Mouse (Mus musculus) forebrain, embryonic 11.5 days (tissue): Measurements from ENCODE around the gene Nkx2-5. TPM values are rescaled to one million over a fixed set of nuclear protein-coding genes. Genes with fewer than 3 reads are reported as not detected.

Experiments used
- ATAC-seq: fragments of 200-750 bp; cut with Nextera tagmentation; replicated peaks from 2 replicates; pipeline ENCODE4 v1.8.0; 2017; ENCODE audit warnings: moderate TSS enrichment; ENCODE audit not compliant: low FRiP score
- DNase-seq: peaks from one replicate; pipeline ENCODE4 v3.0.0-alpha.2; 2017; ENCODE audit warnings: low spot score
- H3K27ac ChIP-seq: fragments of 300-500 bp; sonication (generic); 2 replicates; pipeline ENCODE4 v1.5.1; 2014; ENCODE audit warnings: low read depth, low read length
- H3K27me3 ChIP-seq: fragments of 300-500 bp; sonication (generic); 2 replicates; pipeline ENCODE4 v1.6.1; 2014; ENCODE audit warnings: mild to moderate bottlenecking, low read length, mixed read lengths; ENCODE audit not compliant: control insufficient read depth, insufficient read depth
- H3K36me3 ChIP-seq: fragments of 300-500 bp; sonication (generic); 2 replicates; pipeline ENCODE4 v1.6.1; 2014; ENCODE audit warnings: mild to moderate bottlenecking, low read length, moderate library complexity, mixed read lengths; ENCODE audit not compliant: control insufficient read depth, insufficient read depth
- H3K4me1 ChIP-seq: fragments of 300-500 bp; sonication (generic); replicated peaks from 2 replicates; pipeline ENCODE4 v1.6.1; 2014; ENCODE audit warnings: low read length, mixed read lengths; ENCODE audit not compliant: control insufficient read depth, insufficient read depth
- H3K4me2 ChIP-seq: fragments of 300-500 bp; sonication (generic); 2 replicates; pipeline ENCODE4 v1.6.1; 2014; ENCODE audit warnings: low read depth, mild to moderate bottlenecking, low read length, moderate library complexity, mixed read lengths; ENCODE audit not compliant: severe bottlenecking
- H3K4me3 ChIP-seq: fragments of 300-500 bp; sonication (generic); 2 replicates; pipeline ENCODE4 v1.5.1; 2014; ENCODE audit warnings: low read depth, low read length
- H3K9ac ChIP-seq: fragments of 300-500 bp; sonication (generic); 2 replicates; pipeline ENCODE4 v1.6.1; 2014; ENCODE audit warnings: low read length
- H3K9me3 ChIP-seq: fragments of 300-500 bp; sonication (generic); 2 replicates; pipeline ENCODE4 v1.6.1; 2016; ENCODE audit warnings: low read length, mixed read lengths; ENCODE audit not compliant: control insufficient read depth
- WGBS: fragments of 180-500 bp; shearing (Covaris S2); extraction: QIAGEN DNeasy Blood & Tissue Kit; methylation state at CpG from one replicate; pipeline ENCODE4 v1.1.7; 2014; 5-methylcytosine and 5-hydroxymethylcytosine counted together
- polyA plus RNA-seq: library from polyadenylated mRNA; unstranded; fragments of >200 nt; fragmentation: Nextera tagmentation; extraction: Ambion mirVana; gene quantifications from 2 replicates; pipeline ENCODE4 v1.2.1, GENCODE M21; 2014

Gene Nkx2-5
- polyA plus RNA-seq, 1 experiment from 2014 or later, result not detected

DNA sequence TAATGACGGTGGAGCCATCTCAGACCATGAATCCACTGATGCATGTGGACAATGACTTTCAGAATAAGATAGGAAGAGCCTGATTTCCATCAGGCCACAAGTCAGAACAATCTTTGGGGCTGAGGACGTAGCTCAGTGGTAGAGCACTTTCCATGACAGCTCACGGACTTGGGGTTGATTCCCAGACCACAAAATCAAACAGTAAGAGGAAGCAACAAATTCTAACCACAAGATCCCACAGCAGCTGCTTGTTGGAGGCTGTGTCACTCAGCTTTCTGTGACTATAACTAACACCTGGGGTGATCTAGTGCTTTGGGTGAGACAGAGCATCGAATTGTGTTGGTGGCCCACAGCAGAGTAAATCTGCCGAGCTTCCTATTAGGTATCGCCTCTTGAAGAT lies 28.0 kb downstream of the Nkx2-5 start:
- no peak overlapping the region for H3K4me3 ChIP-seq
- ATAC-seq (no peak), DNase-seq (no peak)
- no peak overlapping the region for H3K4me2 ChIP-seq
- no peak overlapping the region for H3K27ac ChIP-seq
- H3K4me1 ChIP-seq, result no peaks in the 10 kb centered on the region
- no peaks in the 10 kb centered on the region for H3K27me3 ChIP-seq
- no peaks in the 10 kb centered on the region for H3K9me3 ChIP-seq
- 87% methylated on average over 6 of the region's 6 CpGs for WGBS
- H3K36me3 ChIP-seq, result no peaks in the 10 kb centered on the region
- H3K9ac ChIP-seq, result no peak overlapping the region

GRCm38 (mm10) chr17:26813497-26813896 lies 31.3 kb downstream of the Nkx2-5 start:
- ATAC-seq (no peak), DNase-seq (peak; percentile 25)
- Histone ChIP-seq H3K4me1 (no peaks in the 10 kb centered on the region), H3K4me3 (no peak overlapping the region), H3K36me3 (no peaks in the 10 kb centered on the region), H3K27me3 (no peaks in the 10 kb centered on the region), H3K9ac (no peak overlapping the region), H3K27ac (no peak overlapping the region), H3K9me3 (no peaks in the 10 kb centered on the region), H3K4me2 (no peak overlapping the region)
- WGBS, result 83% methylated on average over 9 of the region's 9 CpGs

GRCm38 (mm10) chr17:26812607-26813006 lies 32.2 kb downstream of the Nkx2-5 start:
- Histone ChIP-seq H3K36me3 (no peaks in the 10 kb centered on the region), H3K27me3 (no peaks in the 10 kb centered on the region), H3K4me2 (no peak overlapping the region), H3K9me3 (no peaks in the 10 kb centered on the region), H3K27ac (no peak overlapping the region), H3K4me1 (no peaks in the 10 kb centered on the region), H3K9ac (no peak overlapping the region), H3K4me3 (no peak overlapping the region)
- DNase-seq (peak; percentile 28), ATAC-seq (no peak)
- 82% methylated on average over 2 of the region's 2 CpGs for WGBS

- WGBS, result 86% methylated on average over 3 of the region's 3 CpGs
- no peaks in the 10 kb centered on the region for H3K36me3 ChIP-seq
- no peaks in the 10 kb centered on the region for H3K4me1 ChIP-seq
- H3K27ac ChIP-seq, result no peak overlapping the region
- H3K9ac ChIP-seq, result no peak overlapping the region
- DNase-seq (peak; percentile 13), ATAC-seq (no peak)
- H3K4me3 ChIP-seq, result no peak overlapping the region
- no peaks in the 10 kb centered on the region for H3K9me3 ChIP-seq
- H3K27me3 ChIP-seq, result no peaks in the 10 kb centered on the region
- H3K4me2 ChIP-seq, result no peak overlapping the region
These were observed 41.9 kb downstream of the Nkx2-5 start for GRCm38 (mm10) chr17:26802886-26803285.

GRCm38 (mm10) chr17:26797379-26798128 lies 47.3 kb downstream of the Nkx2-5 start:
- Histone ChIP-seq H3K27me3 (no peaks in the 10 kb centered on the region), H3K9ac (no peak overlapping the region), H3K36me3 (peaks cover 3% of the 10 kb centered on the region; the same call in 1 of the 2 replicates), H3K4me2 (no peak overlapping the region), H3K4me3 (no peak overlapping the region), H3K4me1 (no peaks in the 10 kb centered on the region), H3K9me3 (no peaks in the 10 kb centered on the region), H3K27ac (no peak overlapping the region)
- WGBS, result 79% methylated on average over 6 of the region's 6 CpGs
- DNase-seq, result peak; percentile 16
- ATAC-seq, result no peak

GRCm38 (mm10) chr17:26795386-26795785 lies 49.4 kb downstream of the Nkx2-5 start:
- Histone ChIP-seq H3K9me3 (no peaks in the 10 kb centered on the region), H3K4me2 (no peak overlapping the region), H3K4me1 (no peaks in the 10 kb centered on the region), H3K27me3 (no peaks in the 10 kb centered on the region), H3K4me3 (no peak overlapping the region), H3K36me3 (peaks cover 12% of the 10 kb centered on the region; the same call in 1 of the 2 replicates), H3K9ac (no peak overlapping the region), H3K27ac (no peak overlapping the region)
- 78% methylated on average over 7 of the region's 7 CpGs for WGBS
- peak; percentile 19 for DNase-seq
- ATAC-seq, result no peak

- ATAC-seq (no peak), DNase-seq (peak; percentile 67)
- Histone ChIP-seq H3K27ac (no peak overlapping the region), H3K36me3 (peaks cover 12% of the 10 kb centered on the region; the same call in 1 of the 2 replicates), H3K4me2 (no peak overlapping the region), H3K4me1 (no peaks in the 10 kb centered on the region), H3K9me3 (no peaks in the 10 kb centered on the region), H3K9ac (no peak overlapping the region), H3K27me3 (no peaks in the 10 kb centered on the region), H3K4me3 (no peak overlapping the region)
- 23% methylated on average over 3 of the region's 3 CpGs for WGBS
These were observed 50.1 kb downstream of the Nkx2-5 start for GRCm38 (mm10) chr17:26794744-26795143.

- Histone ChIP-seq H3K4me2 (no peak overlapping the region), H3K9ac (no peak overlapping the region), H3K4me3 (no peak overlapping the region), H3K27me3 (no peaks in the 10 kb centered on the region), H3K4me1 (no peaks in the 10 kb centered on the region), H3K9me3 (no peaks in the 10 kb centered on the region), H3K27ac (no peak overlapping the region), H3K36me3 (peaks cover 12% of the 10 kb centered on the region; the same call in 1 of the 2 replicates)
- ATAC-seq, result no peak
- WGBS, result 87% methylated on average over 5 of the region's 5 CpGs
- DNase-seq, result peak; percentile 51
These were observed 51.6 kb downstream of the Nkx2-5 start for GRCm38 (mm10) chr17:26793068-26793765.
